Mouse (Mus musculus) forelimb bud, embryonic 11.5 days (tissue): Measurements from ENCODE around the gene Nrxn3.

ENCODE experiments used
- DNase-seq: peaks from one replicate; pipeline ENCODE4 v3.0.0-alpha.2; 2012; ENCODE audit warnings: low read depth, low spot score

Nrxn3 gene

GRCm38 (mm10) chr12:88812173-88812572, 89.5 kb downstream of the Nrxn3 start:
- no peak for DNase-seq

- DNase-seq: no peak
Measured at GRCm38 (mm10) chr12:88816865-88817264, 94.2 kb downstream of the Nrxn3 start.

GRCm38 (mm10) chr12:88818622-88819334, 96.1 kb downstream of the Nrxn3 start:
- DNase-seq: no peak

GRCm38 (mm10) chr12:88819335-88819709, 96.6 kb downstream of the Nrxn3 start:
- DNase-seq: no peak

GRCm38 (mm10) chr12:88820131-88820530, 97.5 kb downstream of the Nrxn3 start:
- no peak for DNase-seq

GRCm38 (mm10) chr12:88830851-88831250, 108.2 kb downstream of the Nrxn3 start:
- DNase-seq: no peak

- no peak for DNase-seq
Measured at GRCm38 (mm10) chr12:88835821-88836220, 113.1 kb downstream of the Nrxn3 start.

GRCm38 (mm10) chr12:88839724-88840123, 117.0 kb downstream of the Nrxn3 start:
- DNase-seq: no peak

- no peak for DNase-seq
Measured at GRCm38 (mm10) chr12:88841350-88841749, 118.7 kb downstream of the Nrxn3 start.

GRCm38 (mm10) chr12:88850400-88851179, 127.9 kb downstream of the Nrxn3 start:
- DNase-seq: no peak

GRCm38 (mm10) chr12:88854039-88854438, 131.4 kb downstream of the Nrxn3 start:
- no peak for DNase-seq

GRCm38 (mm10) chr12:88857701-88858100, 135.0 kb downstream of the Nrxn3 start:
- no peak for DNase-seq

GRCm38 (mm10) chr12:88859456-88860345, 137.0 kb downstream of the Nrxn3 start:
- DNase-seq: no peak

- no peak for DNase-seq
Measured at GRCm38 (mm10) chr12:88860397-88860796, 137.7 kb downstream of the Nrxn3 start.

GRCm38 (mm10) chr12:88863069-88863468, 140.4 kb downstream of the Nrxn3 start:
- DNase-seq: peak; percentile 35

- DNase-seq: no peak
Measured at GRCm38 (mm10) chr12:88868288-88868687, 145.6 kb downstream of the Nrxn3 start.

GRCm38 (mm10) chr12:88897331-88897730, 174.7 kb downstream of the Nrxn3 start:
- no peak for DNase-seq

GRCm38 (mm10) chr12:88900014-88900727, 177.5 kb downstream of the Nrxn3 start:
- peak; percentile 10 for DNase-seq

- no peak for DNase-seq
Measured at GRCm38 (mm10) chr12:88900728-88901080, 178.0 kb downstream of the Nrxn3 start.

- no peak for DNase-seq
Measured at GRCm38 (mm10) chr12:88910761-88911160, 188.1 kb downstream of the Nrxn3 start.

GRCm38 (mm10) chr12:88916752-88917151, 194.1 kb downstream of the Nrxn3 start:
- DNase-seq: no peak
